Mouse (Mus musculus) intestine, postnatal 0 days (tissue): ENCODE results near the gene Acsl5. TPM values are rescaled to one million over a fixed set of nuclear protein-coding genes. Genes with fewer than 3 reads are reported as not detected.

Experiments
- ATAC-seq: fragments of 200-750 bp; cut with Nextera tagmentation; 2 replicates; pipeline ENCODE4 v1.8.0; 2017; ENCODE audit warnings: mild to moderate bottlenecking, moderate TSS enrichment, moderate library complexity
- H3K27ac ChIP-seq: fragments of 300-500 bp; sonication (generic); 2 replicates; pipeline ENCODE4 v1.5.1; 2014; ENCODE audit warnings: mild to moderate bottlenecking, low read depth, low read length, moderate library complexity
- H3K27me3 ChIP-seq: fragments of 300-500 bp; sonication (generic); replicated peaks from 2 replicates; pipeline ENCODE4 v1.6.1; 2014; ENCODE audit warnings: low read length, mixed read lengths; ENCODE audit not compliant: control insufficient read depth, insufficient read depth
- H3K36me3 ChIP-seq: fragments of 300-500 bp; sonication (generic); 2 replicates; pipeline ENCODE4 v1.6.1; 2014; ENCODE audit warnings: mild to moderate bottlenecking, moderate library complexity; ENCODE audit not compliant: control insufficient read depth, insufficient read depth
- H3K4me1 ChIP-seq: fragments of 300-500 bp; sonication (generic); replicated peaks from 2 replicates; pipeline ENCODE4 v1.6.1; 2014; ENCODE audit warnings: antibody characterized with exemption, low read length, mixed read lengths; ENCODE audit not compliant: control insufficient read depth, insufficient read depth
- H3K4me2 ChIP-seq: fragments of 300-500 bp; sonication (generic); replicated peaks from 2 replicates; pipeline ENCODE4 v1.6.1; 2014; ENCODE audit warnings: low read depth, mild to moderate bottlenecking, moderate library complexity
- H3K4me3 ChIP-seq: fragments of 300-500 bp; sonication (generic); 2 replicates; pipeline ENCODE4 v1.5.1; 2014; ENCODE audit warnings: low read depth, low read length
- H3K9ac ChIP-seq: fragments of 300-500 bp; sonication (generic); 2 replicates; pipeline ENCODE4 v1.6.1; 2014; ENCODE audit warnings: mild to moderate bottlenecking, low read depth, low read length
- H3K9me3 ChIP-seq: fragments of 300-500 bp; sonication (generic); 2 replicates; pipeline ENCODE4 v1.6.1; 2016; ENCODE audit warnings: mixed run types; ENCODE audit not compliant: control insufficient read depth
- CTCF ChIP-seq: sonication (generic); IDR thresholded peaks from 2 replicates; pipeline ENCODE4 v1.5.1; 2016; ENCODE audit warnings: low read depth, mild to moderate bottlenecking, control low read depth, antibody characterized with exemption, moderate library complexity
- WGBS: fragments of 180-500 bp; shearing (Covaris S2); extraction: QIAGEN DNeasy Blood & Tissue Kit; methylation state at CpG from one replicate; pipeline ENCODE4 v1.1.7; 2014; 5-methylcytosine and 5-hydroxymethylcytosine counted together
- polyA plus RNA-seq: library from polyadenylated mRNA; unstranded; fragments of >200 nt; fragmentation: Nextera tagmentation; extraction: Ambion mirVana; gene quantifications from 2 replicates; pipeline ENCODE4 v1.2.1, GENCODE M21; 2015

The Acsl5 gene
- polyA plus RNA-seq, 1 experiment from 2014 or later: 1,862 TPM

GRCm38 (mm10) chr19:55288974-55289373 is 37.2 kb downstream of the Acsl5 start:
- H3K4me2 ChIP-seq: no peak overlapping the region
- H3K4me3 ChIP-seq: no peak overlapping the region
- H3K4me1 ChIP-seq: no peaks in the 10 kb centered on the region
- no peaks in the 10 kb centered on the region for H3K27me3 ChIP-seq
- no peaks in the 10 kb centered on the region for H3K9me3 ChIP-seq
- no peak for TF ChIP-seq CTCF
- no peak for ATAC-seq
- no peak overlapping the region for H3K9ac ChIP-seq
- peaks cover 90% of the 10 kb centered on the region for H3K36me3 ChIP-seq
- H3K27ac ChIP-seq: no peak overlapping the region

GRCm38 (mm10) chr19:55290621-55291270 is 39.0 kb downstream of the Acsl5 start:
- Histone ChIP-seq H3K27me3 (no peaks in the 10 kb centered on the region), H3K4me2 (no peak overlapping the region), H3K27ac (no peak overlapping the region), H3K36me3 (peaks cover 91% of the 10 kb centered on the region), H3K9me3 (no peaks in the 10 kb centered on the region), H3K4me3 (no peak overlapping the region), H3K4me1 (no peaks in the 10 kb centered on the region), H3K9ac (no peak overlapping the region)
- TF ChIP-seq CTCF: no peak
- no peak for ATAC-seq
- 92% methylated on average over 2 of the region's 2 CpGs for WGBS

DNA sequence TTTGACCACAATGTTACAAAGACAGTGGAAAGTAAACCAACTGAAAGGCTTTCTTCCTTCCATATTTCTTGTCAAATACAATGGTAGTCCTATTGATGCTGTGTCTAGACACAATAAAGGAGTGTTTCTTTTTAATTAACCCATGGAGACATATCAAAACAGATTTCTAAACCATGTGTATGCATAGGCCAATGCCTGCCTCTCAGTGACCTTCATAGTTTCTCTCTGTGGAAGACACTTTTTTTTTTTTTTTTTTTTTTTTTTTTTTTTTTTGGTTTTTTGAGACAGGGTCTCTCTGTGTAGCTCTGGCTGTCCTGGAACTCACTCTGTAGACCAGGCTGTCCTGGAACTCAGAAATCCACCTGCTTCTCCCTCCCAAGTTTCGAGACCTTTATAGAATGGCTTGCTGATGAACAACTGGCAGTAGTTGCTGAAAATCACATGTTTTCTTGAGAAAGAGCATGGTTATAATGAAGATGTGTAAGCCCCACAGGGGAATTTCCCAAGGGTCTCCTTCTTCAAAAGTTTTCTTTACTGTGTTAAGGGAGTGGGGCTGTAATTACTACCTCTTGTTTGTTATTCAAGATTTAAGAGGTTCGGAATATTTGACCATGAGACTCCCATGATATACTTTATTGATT is 40.6 kb downstream of the Acsl5 start:
- Histone ChIP-seq H3K4me3 (no peak overlapping the region), H3K4me1 (no peaks in the 10 kb centered on the region), H3K27me3 (no peaks in the 10 kb centered on the region), H3K4me2 (no peak overlapping the region), H3K9ac (no peak overlapping the region), H3K9me3 (no peaks in the 10 kb centered on the region), H3K27ac (no peak overlapping the region), H3K36me3 (peaks cover 90% of the 10 kb centered on the region)
- no peak for TF ChIP-seq CTCF
- no peak for ATAC-seq
- WGBS: 92% methylated on average over 2 of the region's 2 CpGs

- H3K4me1 ChIP-seq: no peaks in the 10 kb centered on the region
- no peaks in the 10 kb centered on the region for H3K9me3 ChIP-seq
- no peak for TF ChIP-seq CTCF
- H3K4me3 ChIP-seq: no peak overlapping the region
- no peaks in the 10 kb centered on the region for H3K27me3 ChIP-seq
- H3K9ac ChIP-seq: no peak overlapping the region
- ATAC-seq: no peak
- H3K4me2 ChIP-seq: no peak overlapping the region
- 49% methylated on average over 4 of the region's 4 CpGs for WGBS
- peaks cover 89% of the 10 kb centered on the region for H3K36me3 ChIP-seq
- H3K27ac ChIP-seq: no peak overlapping the region
Observed at GRCm38 (mm10) chr19:55293175-55293574, 41.4 kb downstream of the Acsl5 start.

- H3K9ac ChIP-seq: no peak overlapping the region
- no peak overlapping the region for H3K4me2 ChIP-seq
- H3K4me1 ChIP-seq: no peaks in the 10 kb centered on the region
- peak overlapping the region; percentile 31; the same call in 1 of the 2 replicates for H3K27ac ChIP-seq
- H3K36me3 ChIP-seq: peaks cover 83% of the 10 kb centered on the region
- ATAC-seq: no peak
- H3K4me3 ChIP-seq: no peak overlapping the region
- 79% methylated on average over 9 of the region's 9 CpGs for WGBS
- no peak for TF ChIP-seq CTCF
- H3K27me3 ChIP-seq: no peaks in the 10 kb centered on the region
- no peaks in the 10 kb centered on the region for H3K9me3 ChIP-seq
Observed at GRCm38 (mm10) chr19:55295075-55295474, 43.3 kb downstream of the Acsl5 start.

GRCm38 (mm10) chr19:55295556-55295955 is 43.8 kb downstream of the Acsl5 start:
- TF ChIP-seq CTCF: no peak
- Histone ChIP-seq H3K4me1 (no peaks in the 10 kb centered on the region), H3K27me3 (no peaks in the 10 kb centered on the region), H3K4me3 (no peak overlapping the region), H3K27ac (peak overlapping the region; percentile 31), H3K36me3 (peaks cover 83% of the 10 kb centered on the region), H3K9ac (no peak overlapping the region), H3K4me2 (no peak overlapping the region), H3K9me3 (no peaks in the 10 kb centered on the region)
- 71% methylated on average over 3 of the region's 3 CpGs for WGBS
- no peak; the same call in 1 of the 2 replicates for ATAC-seq
